Mouse (Mus musculus) activated CD4-positive, CD25-positive, alpha-beta regulatory T cell, adult 4 months (primary cell): Measurements from ENCODE around the gene Edar. TPM values are rescaled to one million over a fixed set of nuclear protein-coding genes. Genes with fewer than 3 reads are reported as not detected.
"Not testable (repeated sequence)": the region's sequence is repeated elsewhere in the genome, so short reads cannot be mapped to it uniquely, and the experiment has no call there.

Experiments
- ATAC-seq: one replicate; pipeline ENCODE4 v1.8.0; 2017
- polyA plus RNA-seq, 2 experiments: library from polyadenylated mRNA; unstranded; fragments of 100-300 nt; shearing (Covaris generic); gene quantifications; one replicate each; pipeline ENCODE4 v1.2.1; 2017

The Edar gene
- polyA plus RNA-seq, result under 1 TPM in 1 of 2 experiments, not detected in 1; 0.09 TPM

DNA sequence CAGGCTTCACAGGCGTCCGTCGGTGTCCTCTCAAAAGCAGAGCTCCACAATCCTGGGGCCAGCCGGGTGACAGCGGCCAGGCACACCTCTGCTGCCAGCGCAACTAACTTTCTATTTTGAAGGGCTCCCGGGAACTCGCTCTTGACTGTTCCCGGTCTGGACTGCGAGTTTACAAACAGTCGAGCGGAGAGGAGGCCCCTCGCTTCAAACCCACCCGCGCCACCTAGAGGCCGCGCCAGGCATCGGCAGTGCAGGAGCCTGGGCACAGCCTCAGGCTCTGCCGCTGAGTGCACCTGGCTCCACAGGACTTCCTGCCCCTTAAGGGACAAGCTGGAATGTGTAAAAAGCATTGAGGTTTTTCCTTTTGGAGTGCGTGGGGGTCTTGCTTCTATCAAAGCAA, at the start of gene Edar:
Edar (minus strand) TSS at position 122 of the 400 bp plus-strand sequence.
- ATAC-seq, result no peak

DNA sequence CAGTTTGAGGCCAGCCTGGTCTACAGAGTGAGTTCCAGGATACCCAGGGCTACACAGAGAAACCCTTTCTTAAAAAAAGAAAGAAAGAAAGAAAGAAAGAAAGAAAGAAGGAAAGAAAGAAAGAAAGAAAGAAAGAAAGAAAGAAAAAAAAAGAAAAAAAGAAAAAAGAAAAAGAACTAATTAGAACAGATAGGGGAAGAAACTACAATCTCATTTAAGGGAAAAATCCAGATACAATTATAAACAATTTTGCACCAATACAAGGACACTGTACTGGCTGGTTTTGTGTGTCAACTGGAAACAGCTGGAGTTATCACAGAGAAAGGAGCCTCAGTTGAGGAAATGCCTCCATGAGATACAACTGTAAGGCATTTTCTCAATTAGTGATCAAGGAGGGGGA, 42.7 kb upstream of the Edar start, which contains the start of gene Gm17542:
Gm17542 (minus strand) TSS at position 101 of the 400 bp plus-strand sequence.
- ATAC-seq, result not testable (repeated sequence)

DNA sequence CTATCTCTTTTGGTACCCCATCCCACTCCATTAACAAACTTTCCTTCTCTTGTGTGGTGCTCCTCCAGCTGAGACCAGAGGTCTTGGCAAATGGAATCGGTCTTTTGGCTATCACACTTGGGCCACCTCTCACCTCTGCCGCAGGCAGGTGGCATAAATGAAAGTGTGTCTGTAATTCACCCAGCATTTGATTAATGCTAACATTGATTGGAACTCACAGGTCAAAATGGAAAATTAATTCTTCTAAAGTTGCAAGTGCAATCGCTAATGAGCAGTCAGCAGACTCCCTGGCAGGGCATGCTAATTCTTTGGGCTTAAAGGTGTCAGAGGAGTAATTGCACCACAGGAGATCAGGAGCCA, 39.3 kb upstream of the Edar start:
- no peak for ATAC-seq

- peak; percentile 73 for ATAC-seq
Measured at GRCm38 (mm10) chr10:58713855-58714788, 38.7 kb upstream of the Edar start.

DNA sequence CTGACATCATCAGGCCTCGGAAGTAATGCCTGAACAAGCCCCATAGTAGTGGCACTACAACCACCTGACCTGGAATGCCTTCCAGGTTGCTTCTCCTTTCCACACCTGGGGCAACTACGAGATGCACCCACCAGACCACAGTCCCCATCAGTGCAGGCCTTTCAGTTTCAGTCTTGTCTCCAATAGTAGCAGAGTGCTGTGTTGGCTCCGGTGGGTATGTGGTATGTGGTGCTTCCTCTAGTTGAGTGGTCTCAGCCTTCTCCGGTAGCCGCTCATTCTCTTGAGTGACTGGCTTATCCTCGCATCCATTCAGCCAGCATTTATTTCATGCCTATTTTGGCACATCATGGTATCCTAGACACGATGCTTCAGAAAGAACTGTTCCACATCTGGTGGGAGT, 37.8 kb upstream of the Edar start:
- no peak for ATAC-seq

GRCm38 (mm10) chr10:58709021-58709420, 33.6 kb upstream of the Edar start:
- ATAC-seq, result no peak

- no peak for ATAC-seq
Measured at GRCm38 (mm10) chr10:58700578-58700977, 25.1 kb upstream of the Edar start.

- no peak for ATAC-seq
Measured at GRCm38 (mm10) chr10:58700160-58700559, 24.7 kb upstream of the Edar start.

DNA sequence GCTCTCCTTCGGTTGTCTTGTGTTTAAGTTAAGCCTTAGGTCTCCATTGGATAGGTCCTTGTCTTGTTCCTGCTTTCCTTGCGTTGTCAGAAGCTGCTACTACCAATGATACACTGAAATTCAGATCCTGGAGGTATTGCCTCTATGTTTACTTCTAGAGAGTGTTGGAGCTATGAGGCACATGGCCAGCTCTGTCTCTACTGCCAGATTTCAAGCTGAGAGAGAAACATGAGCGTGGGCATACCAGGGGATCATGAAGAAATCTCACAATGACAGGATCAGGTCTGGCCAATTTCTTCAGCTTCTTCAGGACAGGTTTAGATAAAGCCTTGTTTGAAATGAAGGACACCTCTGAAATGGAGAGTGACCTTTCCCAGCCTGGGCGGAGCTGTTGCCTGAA, 23.5 kb upstream of the Edar start:
- no peak for ATAC-seq

DNA sequence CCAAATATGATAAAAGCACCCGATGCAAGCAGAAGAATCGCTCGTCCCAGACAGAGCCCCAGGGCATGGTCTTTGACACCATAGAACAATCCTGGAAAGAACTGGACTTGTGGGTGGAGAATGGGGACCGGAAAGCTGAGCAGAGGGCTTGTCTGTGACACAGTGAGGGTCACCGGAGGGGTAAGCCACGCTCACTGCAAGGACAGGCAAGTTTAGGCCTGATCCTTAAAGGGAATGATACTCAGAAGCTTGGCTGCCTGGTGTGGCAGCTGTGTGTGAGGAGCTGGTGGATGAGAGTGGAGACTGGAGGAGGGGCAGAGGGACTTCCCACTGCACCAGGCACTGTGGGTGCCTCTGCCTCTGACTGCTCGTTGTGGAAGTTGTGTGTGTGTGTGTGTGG, 15.6 kb upstream of the Edar start:
- ATAC-seq, result no peak

DNA sequence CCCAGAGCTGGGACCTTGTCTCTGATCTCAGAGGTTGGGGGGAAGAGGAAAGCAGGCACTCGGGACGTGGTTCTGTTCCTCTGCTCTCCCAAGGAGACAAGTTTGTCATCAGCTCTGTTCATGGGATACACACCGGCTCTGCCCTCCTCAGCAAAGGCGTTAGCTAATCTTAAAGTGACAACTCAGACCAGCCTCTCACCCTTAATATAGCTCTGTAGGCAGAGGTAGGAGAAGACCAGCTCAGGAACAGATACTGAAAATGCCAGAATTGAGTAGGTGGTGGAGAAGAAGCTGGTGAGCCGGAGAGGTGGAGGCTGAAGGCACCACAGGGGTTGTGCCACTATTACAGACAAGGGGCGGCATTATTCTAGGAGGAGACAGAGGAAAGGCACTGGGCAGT, 3.8 kb upstream of the Edar start:
- no peak for ATAC-seq

DNA sequence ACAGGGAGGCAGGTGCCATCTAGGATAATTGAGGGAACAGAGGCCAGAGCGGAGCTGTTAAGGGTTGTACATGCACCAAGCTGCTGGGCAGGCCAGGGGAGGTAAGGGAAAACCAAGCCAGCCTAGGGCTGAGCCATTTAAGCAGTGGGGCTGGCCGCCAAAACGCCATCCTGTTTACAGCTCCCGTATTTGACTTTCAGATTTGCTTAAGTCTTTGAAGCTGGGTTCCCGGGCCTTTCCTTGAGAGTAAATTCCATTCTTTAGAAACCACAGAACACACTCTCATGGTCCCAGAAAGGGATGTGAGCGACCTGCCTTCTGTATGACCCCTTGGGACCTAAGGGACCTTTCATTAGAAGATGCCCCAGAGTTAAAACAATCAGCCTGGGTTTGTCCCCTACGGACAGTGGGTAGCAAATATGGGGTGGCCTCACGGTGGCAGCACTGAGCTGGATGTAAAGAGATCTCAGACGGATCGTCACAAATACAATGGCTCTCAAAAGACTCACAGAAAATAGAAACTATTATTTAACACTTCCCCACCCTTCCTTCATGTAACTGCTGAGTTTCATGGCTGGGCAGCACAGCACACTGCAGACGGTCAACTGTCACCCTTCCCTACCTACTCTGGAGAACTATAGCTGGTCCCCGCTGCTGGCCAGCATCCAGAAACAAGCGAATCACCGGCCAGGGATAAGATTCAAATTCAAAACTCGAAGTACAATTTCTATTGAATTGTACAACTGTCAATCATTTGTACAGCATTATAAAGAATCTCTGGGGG, 2.0 kb downstream of the Edar start:
- no peak for ATAC-seq

DNA sequence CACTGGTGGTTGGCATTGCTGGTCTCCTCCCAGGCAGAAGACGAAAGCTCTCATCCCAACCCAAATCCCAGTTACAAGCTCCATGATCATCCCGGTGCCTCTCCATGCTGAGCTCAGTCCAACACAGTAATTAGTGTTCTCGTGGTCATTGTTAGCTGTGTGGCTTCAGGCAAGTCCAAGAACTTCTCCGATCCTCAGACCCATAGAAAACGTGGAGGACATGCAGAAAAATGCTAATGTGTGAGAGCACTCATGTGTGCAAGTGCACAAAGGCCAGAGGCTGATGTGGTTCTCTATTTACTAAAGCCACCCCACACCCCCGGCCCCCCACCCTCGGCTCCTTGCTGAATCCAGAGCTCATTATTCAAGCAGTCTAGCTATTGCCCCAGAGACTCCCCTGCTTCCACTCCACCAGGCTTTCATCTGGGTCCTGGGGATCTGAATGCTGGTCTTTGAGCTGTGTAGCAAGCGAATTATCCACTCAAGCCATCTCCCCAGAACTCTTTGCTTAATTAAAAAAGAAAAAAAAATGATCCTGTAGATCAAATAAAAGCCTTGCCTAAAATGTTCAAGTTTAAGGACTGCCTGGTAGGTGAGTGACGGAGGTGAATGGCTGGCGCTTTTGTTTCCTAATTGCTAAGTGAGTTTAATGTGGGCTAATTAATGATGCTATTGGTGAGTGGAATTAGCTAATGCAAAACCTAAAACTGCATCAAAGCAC, 2.7 kb downstream of the Edar start:
- no peak for ATAC-seq

GRCm38 (mm10) chr10:58663868-58664267, 11.6 kb downstream of the Edar start:
- ATAC-seq, result no peak

GRCm38 (mm10) chr10:58663417-58663816, 12.0 kb downstream of the Edar start:
- ATAC-seq, result no peak

DNA sequence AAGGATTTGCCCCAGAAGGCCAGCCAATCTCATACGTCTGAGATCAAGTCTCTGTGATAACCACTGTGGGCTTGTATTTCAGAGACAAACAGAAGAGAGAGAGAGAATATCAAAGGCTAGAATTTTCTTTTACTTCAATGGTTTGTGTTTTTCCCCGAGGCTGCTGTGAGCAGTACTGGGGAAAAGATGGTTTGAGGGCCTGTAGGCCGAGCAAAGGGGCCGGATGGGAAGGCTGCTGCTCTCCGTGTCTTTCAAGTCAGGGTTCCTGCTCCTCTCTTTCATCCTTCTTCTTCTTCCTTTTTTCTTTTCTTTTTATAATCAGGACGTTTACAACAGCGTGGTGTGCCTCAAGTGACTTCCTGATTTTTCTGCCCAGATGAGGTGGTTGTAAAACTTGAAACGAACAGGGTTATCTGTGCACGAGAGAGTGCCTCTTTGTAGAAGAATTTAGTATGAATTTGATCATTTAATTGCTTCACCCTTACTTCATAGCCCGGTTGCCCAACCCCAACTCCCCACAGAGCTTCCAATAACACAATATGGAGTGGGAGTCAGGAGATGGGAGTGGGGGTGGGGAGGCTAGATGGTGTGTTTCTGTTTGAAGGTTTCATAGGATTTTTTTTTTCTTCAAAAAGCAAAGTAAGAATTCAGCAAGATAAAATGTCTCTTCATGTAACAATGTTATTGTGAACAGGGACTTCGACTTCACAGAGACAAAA, 16.0 kb downstream of the Edar start:
- ATAC-seq, result no peak

DNA sequence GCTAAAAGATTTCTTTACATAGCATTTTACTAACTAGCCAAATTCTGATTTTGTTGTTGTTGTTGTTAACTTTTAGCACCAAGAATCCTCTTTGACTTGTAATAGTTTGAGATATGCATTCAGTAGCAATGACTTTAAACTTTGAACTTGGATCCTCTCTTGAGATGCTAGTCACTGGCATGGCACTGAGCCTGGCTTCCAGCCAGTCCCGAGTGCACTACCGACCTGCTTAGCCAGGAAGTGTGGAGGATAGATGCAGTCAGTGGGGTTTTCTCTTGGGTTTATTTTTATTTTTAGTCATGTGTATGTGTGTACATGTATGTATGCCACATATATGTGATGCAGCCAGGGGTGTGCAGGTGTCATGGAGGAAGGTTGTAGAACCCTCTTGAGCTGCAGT, 17.7 kb downstream of the Edar start:
- no peak for ATAC-seq

DNA sequence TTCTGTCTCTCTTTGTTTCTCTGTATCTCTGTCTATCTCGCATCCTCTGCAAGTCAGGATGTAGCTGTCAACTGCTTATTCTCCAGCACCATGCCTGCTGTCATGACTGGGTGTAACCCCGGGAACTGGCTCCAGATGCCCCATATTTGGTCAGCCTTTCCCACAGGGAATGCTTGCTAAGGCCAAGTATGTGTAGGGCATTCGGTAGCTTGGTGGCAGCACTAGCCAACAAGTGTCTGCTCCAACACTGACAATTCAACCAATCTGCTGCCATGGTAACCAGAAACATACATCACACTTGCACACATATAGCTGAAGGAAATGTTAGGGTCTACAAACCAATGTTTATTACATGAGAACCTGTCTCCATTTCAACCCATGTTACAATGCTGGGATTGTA, 21.8 kb downstream of the Edar start:
- no peak for ATAC-seq

GRCm38 (mm10) chr10:58652418-58653394, 22.7 kb downstream of the Edar start:
- ATAC-seq, result no peak

- ATAC-seq, result no peak
Measured at GRCm38 (mm10) chr10:58652045-58652417, 23.4 kb downstream of the Edar start.
